Mouse (Mus musculus) inflammation-experienced regulatory T-cells (primary cell): ENCODE data around the gene Dhdh. TPM values are rescaled to one million over a fixed set of nuclear protein-coding genes. Genes with fewer than 3 reads are reported as not detected.

ENCODE experiments used
- polyA plus RNA-seq, 2 experiments: library from polyadenylated mRNA; unstranded; fragments of 100-300 nt; shearing (Covaris generic); gene quantifications; one replicate each; pipeline ENCODE4 v1.2.1; 2017

The Dhdh gene
- polyA plus RNA-seq, result under 1 TPM; 0.60 to 0.68 TPM

DNA sequence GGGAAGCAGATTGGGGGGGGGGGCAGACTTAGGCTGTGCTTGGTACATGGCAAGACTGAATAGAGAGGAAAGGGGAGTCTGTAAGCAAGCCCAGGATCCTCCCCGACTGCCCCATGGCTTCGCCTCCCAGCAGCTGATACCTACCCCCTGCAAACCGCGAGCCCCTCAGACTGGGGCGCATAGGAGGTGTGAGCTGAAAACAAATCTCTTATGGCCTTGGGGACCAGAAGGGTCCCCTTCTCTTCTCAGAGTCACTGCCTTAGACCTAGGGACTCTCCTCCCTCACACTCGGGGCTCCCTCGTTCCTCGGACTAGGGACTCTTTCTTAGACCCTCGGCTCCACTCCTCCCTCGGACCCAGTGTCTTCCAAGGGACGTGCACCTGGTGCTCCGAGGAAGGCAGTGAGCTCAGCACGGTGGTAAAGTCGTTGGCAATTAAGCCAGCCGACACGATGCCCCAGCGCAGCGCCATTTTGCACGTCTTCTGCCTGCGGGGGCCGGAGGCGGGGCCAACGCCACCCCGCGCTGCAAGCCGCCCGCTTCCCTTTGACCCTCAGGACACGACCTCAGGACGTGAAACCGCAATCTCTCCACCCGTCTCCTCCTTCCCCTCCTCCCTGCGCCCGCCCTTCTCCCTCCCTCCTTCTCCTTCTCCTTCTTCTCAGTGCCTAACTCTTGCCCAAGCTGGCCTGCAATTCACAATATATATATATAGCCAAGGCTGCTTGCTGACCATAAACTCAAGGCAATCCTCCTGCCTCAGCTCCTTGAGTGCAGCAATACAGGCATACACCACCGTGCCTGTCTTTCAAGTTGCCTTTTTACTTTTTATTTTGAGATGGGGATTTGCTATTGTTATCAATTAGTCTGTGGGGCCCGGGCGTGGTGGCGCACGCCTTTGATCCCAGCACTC lies at the start of gene Dhdh:
Dhdh (minus strand) TSS at position 513 of the 912 bp plus-strand sequence.

DNA sequence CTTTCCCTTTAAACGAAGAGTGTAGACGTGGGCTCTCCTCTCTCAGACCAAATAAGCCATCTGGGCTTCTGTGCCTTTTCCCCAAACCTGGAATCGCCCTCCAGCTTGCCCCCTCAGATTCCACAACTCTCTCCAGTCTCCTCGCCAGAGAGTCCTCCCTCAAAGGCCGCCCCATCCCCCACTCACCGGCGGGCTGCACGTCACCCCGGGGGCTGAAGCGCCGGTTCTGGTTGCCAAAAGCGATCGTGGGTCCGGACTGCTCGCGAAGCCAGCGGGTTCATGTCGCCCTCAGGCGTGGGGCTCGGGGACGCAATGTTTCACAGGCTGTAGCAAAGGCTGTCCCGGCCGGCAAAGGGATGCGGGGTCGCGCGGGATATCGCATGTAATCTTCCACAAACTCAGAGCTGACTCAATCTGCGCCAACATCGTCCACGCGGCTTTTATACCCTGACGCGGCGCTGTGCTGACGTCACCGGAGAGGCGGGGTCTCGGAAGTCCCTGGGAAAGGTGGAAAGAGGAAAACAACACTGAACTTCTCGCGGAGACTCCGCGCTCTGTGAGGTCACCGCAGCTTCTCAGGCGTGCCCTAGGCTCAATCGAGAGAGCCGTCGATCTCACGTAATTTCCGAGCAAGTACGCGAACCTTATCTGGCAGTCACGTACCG lies 37.3 kb upstream of the Dhdh start, which contains the start of the genes Ppp1r15a and Plekha4:
Ppp1r15a (minus strand) TSS at position 460 of the 665 bp plus-strand sequence.
Plekha4 (plus strand) TSS at position 522 of the 665 bp plus-strand sequence.

DNA sequence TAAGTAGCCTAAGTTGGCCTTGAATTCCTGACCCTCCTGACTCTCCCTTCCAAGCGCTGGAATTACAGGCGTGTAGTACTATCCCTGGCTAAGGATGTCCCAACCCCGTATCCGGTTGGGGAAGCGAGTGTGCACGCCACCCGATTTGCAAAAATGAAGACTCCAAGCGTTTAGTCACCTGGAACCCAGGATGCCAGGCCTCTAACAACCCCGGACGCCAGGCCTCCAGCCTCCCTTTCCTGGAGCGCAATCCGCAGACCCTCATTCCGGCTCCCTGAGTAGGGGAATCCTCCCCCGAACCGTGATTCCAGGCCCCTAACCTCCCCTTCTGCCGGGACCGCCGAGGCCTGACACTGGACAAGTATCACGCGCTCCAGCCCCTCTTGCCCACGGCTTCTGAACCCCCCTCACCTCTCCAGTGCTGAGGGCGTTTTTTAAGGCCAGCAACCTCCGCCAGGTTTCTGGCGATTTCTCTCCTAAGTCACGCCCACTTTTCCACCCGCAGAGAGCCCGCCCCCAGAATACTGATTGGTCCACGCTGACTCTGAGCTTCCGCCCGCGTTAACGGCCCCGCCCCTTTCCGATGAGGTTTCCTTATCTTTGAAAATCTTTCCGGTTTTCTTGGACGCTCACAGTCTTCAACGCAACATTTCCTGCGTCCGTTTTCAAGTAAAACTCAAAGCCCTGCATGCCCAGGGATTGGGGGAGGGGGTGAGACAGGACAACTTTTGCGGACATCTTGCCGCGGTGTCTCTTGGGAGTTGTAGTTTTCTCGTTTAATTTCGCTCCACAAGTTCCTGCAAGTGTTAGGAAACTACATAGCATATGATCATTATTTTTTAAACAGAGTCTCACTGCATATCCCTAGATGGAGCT lies 21.5 kb upstream of the Dhdh start, which contains the start of gene Nucb1:
Nucb1 (minus strand) TSS at position 495 of the 876 bp plus-strand sequence.

DNA sequence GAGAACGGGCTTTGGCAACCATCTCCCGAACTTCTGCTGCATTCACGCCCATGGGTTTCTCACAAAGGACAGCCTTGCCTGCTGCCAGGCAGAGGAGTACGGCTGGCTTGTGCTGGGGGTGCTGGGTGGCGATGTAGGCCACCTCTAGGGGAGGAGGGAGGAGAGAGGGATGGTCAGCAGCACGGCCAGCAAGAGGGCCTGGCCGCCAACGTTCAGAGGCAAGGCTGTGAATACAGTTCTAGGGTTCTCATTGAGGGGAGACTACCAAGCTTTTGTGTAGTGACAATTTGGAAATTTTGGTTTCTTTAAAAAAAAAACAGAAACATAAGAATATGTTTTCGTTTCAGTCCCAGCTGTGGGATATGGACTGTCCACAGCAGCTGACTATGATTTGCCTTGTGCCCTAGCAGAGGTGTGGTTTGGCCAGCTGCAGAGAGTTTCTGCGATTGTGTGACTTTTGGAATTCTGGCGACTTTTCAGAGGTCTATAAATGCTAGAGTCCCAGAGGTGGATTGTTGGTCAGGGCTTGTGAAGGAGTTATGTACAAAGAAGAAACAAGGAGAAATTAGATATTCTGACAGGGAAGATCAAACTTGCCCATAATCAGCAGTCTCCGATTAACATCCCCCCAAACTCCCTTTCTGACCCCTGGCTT lies 1.7 kb downstream of the Dhdh start, which contains the start of gene Gm45808:
Gm45808 (minus strand) TSS at position 51 of the 655 bp plus-strand sequence.

DNA sequence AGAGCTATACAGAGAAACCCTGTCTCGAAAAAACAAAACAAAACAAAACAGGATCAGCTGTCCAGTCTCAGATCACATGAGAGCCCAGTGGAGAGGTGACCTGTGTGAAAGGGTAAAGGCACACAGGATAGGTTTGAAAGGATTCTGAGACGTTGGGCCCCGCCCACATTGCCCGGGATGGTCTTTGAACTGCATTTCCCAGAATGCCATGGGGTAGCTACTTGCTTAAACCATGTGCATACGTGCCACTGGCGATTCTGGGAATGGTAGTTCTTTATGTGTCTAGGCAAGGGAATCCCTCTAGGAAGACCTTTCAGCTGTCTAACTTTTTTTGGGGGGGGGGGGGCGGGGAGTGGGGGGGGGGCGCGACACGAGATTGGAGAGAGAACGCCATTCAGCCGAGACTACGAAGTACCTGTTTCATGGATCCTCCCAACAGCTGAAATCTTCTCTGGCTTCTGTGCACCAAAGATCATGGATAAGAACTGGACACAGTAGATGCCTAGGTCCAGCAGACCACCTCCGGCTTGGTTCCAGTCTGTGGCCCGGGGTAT lies 7.2 kb downstream of the Dhdh start, which contains the start of gene Tulp2:
Tulp2 (plus strand) TSS at position 504 of the 554 bp plus-strand sequence.

DNA sequence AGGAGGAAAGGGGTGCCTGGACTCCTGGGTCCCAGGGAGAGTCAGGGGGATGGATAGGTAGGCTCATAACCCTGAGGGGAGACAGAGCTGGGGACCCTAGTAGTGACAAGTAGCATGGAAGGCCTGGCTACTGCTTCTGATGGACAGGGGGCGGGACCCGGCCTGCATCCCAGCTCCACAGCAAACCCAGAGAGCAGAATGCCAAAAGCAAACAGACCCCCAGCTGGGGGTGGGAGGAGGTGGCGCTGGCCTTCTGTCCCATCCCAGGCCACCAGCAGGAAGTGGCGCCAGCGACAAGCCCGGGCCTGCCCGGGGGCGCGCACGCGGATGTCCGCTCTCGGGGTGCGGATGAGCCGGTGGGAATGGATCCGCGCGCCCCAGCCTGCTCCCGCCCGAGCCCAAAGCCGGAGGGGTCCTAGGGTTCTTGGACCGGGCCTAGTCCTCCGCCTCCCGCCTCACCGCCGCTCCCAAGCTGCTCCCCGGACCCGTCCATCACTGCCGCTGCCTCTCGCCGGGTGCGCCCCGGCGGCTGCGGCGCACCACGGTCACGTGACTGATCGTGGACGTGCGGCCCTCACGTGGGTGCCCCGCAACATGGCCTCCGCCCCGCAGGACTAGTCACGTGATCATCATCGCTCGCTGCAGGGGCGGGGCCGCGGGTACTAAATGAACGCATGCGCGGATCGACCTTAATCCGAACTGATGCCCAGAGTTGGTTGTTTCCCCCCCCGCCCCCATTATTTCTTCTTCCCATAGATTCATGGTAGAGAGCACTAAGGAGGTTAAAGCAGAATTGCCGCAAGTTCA lies 22.1 kb downstream of the Dhdh start, which contains the start of gene Bax:
Bax (minus strand) TSS at position 616 of the 807 bp plus-strand sequence.

DNA sequence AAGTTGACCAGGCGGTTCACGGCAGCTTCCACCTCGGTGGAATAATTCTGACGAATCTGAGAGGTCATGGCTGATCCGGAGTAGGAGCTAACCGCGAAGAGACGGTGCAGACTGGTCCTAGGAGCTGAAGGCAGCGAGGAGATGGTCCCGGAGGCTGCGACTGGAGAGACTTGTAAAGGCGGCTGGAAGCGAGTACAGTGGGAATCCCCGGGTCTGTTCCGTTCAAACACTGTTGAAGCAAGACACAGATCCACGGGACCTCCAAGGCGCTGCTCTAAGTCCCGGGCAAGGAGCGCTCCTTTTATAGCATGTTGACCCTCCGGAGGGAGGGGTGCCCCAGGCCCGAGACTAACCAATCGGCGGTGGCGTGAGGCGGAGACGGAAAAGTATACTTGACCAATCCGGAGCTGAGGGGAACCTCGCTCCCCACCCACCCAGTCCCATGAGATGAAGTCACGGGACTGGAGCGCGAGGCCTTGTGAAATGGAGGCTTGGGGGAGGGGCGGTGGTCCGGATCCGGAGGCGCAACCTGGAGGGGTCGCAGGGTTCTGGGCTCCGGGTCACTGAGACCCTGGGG lies 29.0 kb downstream of the Dhdh start, which contains the start of gene Ftl1:
Ftl1 (minus strand) TSS at position 321 of the 577 bp plus-strand sequence.

DNA sequence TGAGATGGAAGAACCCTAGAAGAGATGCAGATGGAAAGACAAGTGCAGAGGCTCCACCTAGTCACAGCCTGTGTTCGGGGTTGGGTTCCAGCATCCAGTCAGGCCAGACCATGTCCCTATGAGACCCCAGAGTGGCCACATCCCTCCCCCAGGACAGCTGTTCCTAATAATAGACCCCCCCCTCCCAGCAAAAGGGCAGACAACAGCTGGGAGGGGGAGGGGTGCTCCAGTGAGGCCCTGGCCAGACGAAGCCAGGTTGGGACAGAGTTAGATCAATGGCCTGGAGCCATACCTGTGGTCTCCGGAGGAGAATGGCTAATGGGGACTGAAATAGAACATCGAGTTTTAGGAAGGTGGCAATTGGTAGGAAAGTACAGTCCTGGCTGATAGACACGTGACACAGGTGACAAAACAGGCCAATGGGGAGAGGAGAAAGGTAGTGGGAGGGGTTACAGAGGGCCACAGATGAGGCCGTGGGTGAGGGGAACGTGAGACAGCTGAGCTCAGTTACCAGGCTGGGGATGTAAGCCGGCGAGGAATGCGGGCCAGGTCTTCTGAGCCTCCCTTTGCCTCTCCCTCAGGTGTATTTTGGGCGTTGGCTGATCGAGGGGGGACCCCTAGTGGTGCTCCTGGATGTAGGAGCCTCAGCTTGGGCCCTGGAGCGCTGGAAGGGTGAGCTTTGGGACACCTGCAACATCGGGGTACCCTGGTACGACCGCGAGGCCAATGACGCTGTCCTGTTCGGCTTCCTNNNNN lies 50.9 kb downstream of the Dhdh start, which contains the start of gene Ruvbl2:
Ruvbl2 (minus strand) TSS at position 576 of the 756 bp plus-strand sequence.

DNA sequence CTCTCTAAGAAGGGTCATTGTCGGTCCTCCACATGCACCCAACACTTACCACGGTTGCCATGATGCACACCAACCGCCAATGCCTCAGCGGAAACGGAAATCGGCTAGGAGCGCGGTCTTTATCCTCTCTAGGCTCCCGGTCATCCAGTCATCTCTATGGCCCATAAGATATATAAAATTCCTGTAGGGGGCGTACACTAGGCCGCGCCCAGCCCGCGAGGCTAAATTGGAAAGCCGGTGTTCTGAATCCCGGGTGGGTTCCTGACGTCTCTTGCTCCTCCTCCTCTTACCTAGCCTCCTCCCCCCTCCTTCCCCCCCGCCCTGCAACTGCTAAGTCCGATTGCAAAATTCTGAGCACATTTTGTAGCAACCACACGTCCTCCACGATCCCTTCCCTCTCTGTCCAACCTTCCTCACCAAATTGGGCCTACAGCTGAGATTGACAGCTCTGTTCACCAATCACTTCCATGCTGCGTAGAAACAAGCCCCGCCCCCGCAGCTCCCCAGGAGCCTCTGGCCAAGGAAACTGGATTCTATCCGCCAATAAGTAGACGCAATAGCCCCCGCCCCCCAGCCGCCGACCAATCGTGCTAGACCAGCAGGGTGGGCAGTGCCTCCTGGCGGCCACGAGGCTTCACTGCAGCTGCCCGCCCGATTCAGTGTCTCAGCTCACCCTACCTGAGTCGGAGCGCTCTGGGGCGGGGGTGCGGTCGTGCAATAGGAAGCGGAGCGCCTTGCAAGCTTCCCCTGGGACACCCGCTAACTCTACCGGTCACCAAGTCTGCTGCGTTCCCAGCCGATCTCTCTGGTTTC lies 54.2 kb downstream of the Dhdh start, which contains the start of gene Gys1:
Gys1 (plus strand) TSS at position 642 of the 813 bp plus-strand sequence.

Other genes starting within 250 kb of the Dhdh start
- gene Cd37, start 249.7 kb downstream of the Dhdh start, polyA plus RNA-seq, result 100 to 1,000 TPM; 565 to 611 TPM
- gene Slc6a16, start 247.7 kb downstream of the Dhdh start, polyA plus RNA-seq, result under 1 TPM in 1 of 2 experiments, not detected in 1; 0.40 TPM
- under 1 TPM; 0.18 to 0.38 TPM for gene Slc6a21, start 211.3 kb downstream of the Dhdh start, polyA plus RNA-seq
- gene Trpm4, start 155.0 kb downstream of the Dhdh start, polyA plus RNA-seq, result 10 to 100 TPM in 1 of 2 experiments, 1 to 10 TPM in 1; 9.5 to 13.8 TPM
- gene Hrc, start 153.5 kb downstream of the Dhdh start, polyA plus RNA-seq, result not detected
- under 1 TPM; 0.36 to 0.60 TPM for gene Ppfia3, start 121.8 kb downstream of the Dhdh start, polyA plus RNA-seq
- under 1 TPM in 1 of 2 experiments, not detected in 1; 0.90 TPM for gene Lin7b, start 118.2 kb downstream of the Dhdh start, polyA plus RNA-seq
- gene Snrnp70, start 93.1 kb downstream of the Dhdh start, polyA plus RNA-seq, result 100 to 1,000 TPM; 192 to 196 TPM
- under 1 TPM in 1 of 2 experiments, not detected in 1; 0.17 TPM for gene Kcna7, start 83.2 kb downstream of the Dhdh start, polyA plus RNA-seq
- gene Ntf5, start 75.1 kb downstream of the Dhdh start, polyA plus RNA-seq, result under 1 TPM; 0.71 to 0.96 TPM
- not detected for gene Lhb, start 68.0 kb downstream of the Dhdh start, polyA plus RNA-seq
- gene Gys1, start 54.0 kb downstream of the Dhdh start, polyA plus RNA-seq, result 10 to 100 TPM; 14.1 to 14.9 TPM
- gene Ruvbl2, start 50.7 kb downstream of the Dhdh start, polyA plus RNA-seq, result 10 to 100 TPM; 62.1 to 62.7 TPM
- gene Ftl1, start 28.9 kb downstream of the Dhdh start, polyA plus RNA-seq, result 1,000 to 10,000 TPM; 1,804 to 2,248 TPM
- gene Bax, start 21.9 kb downstream of the Dhdh start, polyA plus RNA-seq, result 100 to 1,000 TPM; 267 to 295 TPM
- gene Tulp2, start 6.9 kb downstream of the Dhdh start, polyA plus RNA-seq, result 1 to 10 TPM; 2.5 to 5.9 TPM
- not detected for gene Gm45808, start 2.0 kb downstream of the Dhdh start, polyA plus RNA-seq
- gene Nucb1, start 21.6 kb upstream of the Dhdh start, polyA plus RNA-seq, result 100 to 1,000 TPM; 266 to 278 TPM
- 100 to 1,000 TPM in 1 of 2 experiments, 10 to 100 TPM in 1; 90.4 to 153 TPM for gene Ppp1r15a, start 37.5 kb upstream of the Dhdh start, polyA plus RNA-seq
- gene Plekha4, start 37.5 kb upstream of the Dhdh start, polyA plus RNA-seq, result 1 to 10 TPM; 1.5 to 3.4 TPM
- gene Hsd17b14, start 66.1 kb upstream of the Dhdh start, polyA plus RNA-seq, result 1 to 10 TPM; 1.4 to 1.9 TPM
- gene Bcat2, start 81.3 kb upstream of the Dhdh start, polyA plus RNA-seq, result 10 to 100 TPM; 59.6 to 75.4 TPM
- gene Fgf21, start 126.7 kb upstream of the Dhdh start, polyA plus RNA-seq, result under 1 TPM in 1 of 2 experiments, not detected in 1; 0.50 TPM
- gene Fut1, start 128.5 kb upstream of the Dhdh start, polyA plus RNA-seq, result 1 to 10 TPM in 1 of 2 experiments, under 1 TPM in 1; 0.25 to 1.6 TPM
- under 1 TPM; 0.47 to 0.92 TPM for gene Izumo1, start 133.0 kb upstream of the Dhdh start, polyA plus RNA-seq
- gene Rasip1, start 138.7 kb upstream of the Dhdh start, polyA plus RNA-seq, result 1 to 10 TPM in 1 of 2 experiments, under 1 TPM in 1; 0.67 to 3.4 TPM
- gene Mamstr, start 151.2 kb upstream of the Dhdh start, polyA plus RNA-seq, result 1 to 10 TPM; 1.2 to 1.5 TPM
- 1 to 10 TPM in 1 of 2 experiments, under 1 TPM in 1; 0.65 to 2.5 TPM for gene Fut2, start 177.6 kb upstream of the Dhdh start, polyA plus RNA-seq
- gene Ntn5, start 195.2 kb upstream of the Dhdh start, polyA plus RNA-seq, result under 1 TPM in 1 of 2 experiments, not detected in 1; 0.49 TPM
- not detected for gene Sec1, start 205.6 kb upstream of the Dhdh start, polyA plus RNA-seq
- 1 to 10 TPM; 6.1 to 9.2 TPM for gene Car11, start 211.0 kb upstream of the Dhdh start, polyA plus RNA-seq
- 10 to 100 TPM; 26.0 to 37.0 TPM for gene Dbp, start 216.3 kb upstream of the Dhdh start, polyA plus RNA-seq
- 1,000 to 10,000 TPM; 1,327 to 1,518 TPM for gene Rpl18, start 226.7 kb upstream of the Dhdh start, polyA plus RNA-seq
- gene Sphk2, start 229.2 kb upstream of the Dhdh start, polyA plus RNA-seq, result 10 to 100 TPM; 26.1 to 35.8 TPM
- 1 to 10 TPM in 1 of 2 experiments, under 1 TPM in 1; 0.25 to 1.9 TPM for gene Fam83e, start 232.4 kb upstream of the Dhdh start, polyA plus RNA-seq
- not detected for gene Spaca4, start 237.0 kb upstream of the Dhdh start, polyA plus RNA-seq